Mouse (Mus musculus) heart, postnatal 0 days (tissue): ENCODE results near the gene Mdfic. TPM values are rescaled to one million over a fixed set of nuclear protein-coding genes. Genes with fewer than 3 reads are reported as not detected.

Source experiments
- ATAC-seq: fragments of 200-750 bp; cut with Nextera tagmentation; 2 replicates; pipeline ENCODE4 v1.8.0; 2017; ENCODE audit warnings: low read depth, moderate number of reproducible peaks, moderate library complexity; ENCODE audit not compliant: insufficient read depth
- DNase-seq: peaks from one replicate; pipeline ENCODE4 v3.0.0-alpha.2; 2016; ENCODE audit warnings: low spot score
- H3K27ac ChIP-seq: fragments of 300-500 bp; sonication (generic); 2 replicates; pipeline ENCODE4 v1.5.1; 2014; ENCODE audit warnings: low read depth, mild to moderate bottlenecking
- H3K27me3 ChIP-seq: fragments of 300-500 bp; sonication (generic); 2 replicates; pipeline ENCODE4 v1.6.1; 2014; ENCODE audit warnings: low read length, mixed read lengths; ENCODE audit not compliant: control insufficient read depth, insufficient read depth
- H3K36me3 ChIP-seq: fragments of 300-500 bp; sonication (generic); replicated peaks from 2 replicates; pipeline ENCODE4 v1.6.1; 2014; ENCODE audit warnings: low read length, mixed read lengths; ENCODE audit not compliant: control insufficient read depth, insufficient read depth
- H3K4me1 ChIP-seq: fragments of 300-500 bp; sonication (generic); 2 replicates; pipeline ENCODE4 v1.6.1; 2014; ENCODE audit warnings: antibody characterized with exemption; ENCODE audit not compliant: control insufficient read depth, insufficient read depth
- H3K4me2 ChIP-seq: fragments of 300-500 bp; sonication (generic); 2 replicates; pipeline ENCODE4 v1.6.1; 2014; ENCODE audit warnings: low read depth, mild to moderate bottlenecking, low read length, moderate library complexity
- H3K4me3 ChIP-seq: fragments of 300-500 bp; sonication (generic); 2 replicates; pipeline ENCODE4 v1.5.1; 2014; ENCODE audit warnings: low read depth, low read length
- H3K9ac ChIP-seq: fragments of 300-500 bp; sonication (generic); replicated peaks from 2 replicates; pipeline ENCODE4 v1.6.1; 2014; ENCODE audit warnings: low read depth, low read length, mixed read lengths
- H3K9me3 ChIP-seq: fragments of 300-500 bp; sonication (generic); replicated peaks from 2 replicates; pipeline ENCODE4 v1.6.1; 2016; ENCODE audit warnings: low read length; ENCODE audit not compliant: control insufficient read depth
- CTCF ChIP-seq: IDR thresholded peaks from 2 replicates; pipeline ENCODE4 v1.5.1; 2016; ENCODE audit warnings: antibody characterized with exemption, control low read depth, low read depth
- EP300 ChIP-seq: IDR thresholded peaks from 2 replicates; pipeline ENCODE4 v1.6.1; 2016; ENCODE audit warnings: antibody characterized with exemption, low read depth
- WGBS: fragments of 180-500 bp; shearing (Covaris S2); extraction: QIAGEN DNeasy Blood & Tissue Kit; methylation state at CpG from one replicate; pipeline ENCODE4 v1.1.7; 2014; 5-methylcytosine and 5-hydroxymethylcytosine counted together
- polyA plus RNA-seq: library from polyadenylated mRNA; unstranded; fragments of >200 nt; fragmentation: Nextera tagmentation; extraction: Ambion mirVana; gene quantifications from 2 replicates; pipeline ENCODE4 v1.2.1, GENCODE M21; 2015
- total RNA-seq: library from RNA; depleted of rRNA; stranded (reverse); fragments of >200 nt; gene quantifications from 2 replicates; pipeline ENCODE4 v1.2.3, GENCODE M21; 2014; ENCODE audit warnings: low replicate concordance

Gene Mdfic
- total and polyA plus RNA-seq, 2 experiments from 2014 or later: 2.4 to 11.1 TPM

DNA sequence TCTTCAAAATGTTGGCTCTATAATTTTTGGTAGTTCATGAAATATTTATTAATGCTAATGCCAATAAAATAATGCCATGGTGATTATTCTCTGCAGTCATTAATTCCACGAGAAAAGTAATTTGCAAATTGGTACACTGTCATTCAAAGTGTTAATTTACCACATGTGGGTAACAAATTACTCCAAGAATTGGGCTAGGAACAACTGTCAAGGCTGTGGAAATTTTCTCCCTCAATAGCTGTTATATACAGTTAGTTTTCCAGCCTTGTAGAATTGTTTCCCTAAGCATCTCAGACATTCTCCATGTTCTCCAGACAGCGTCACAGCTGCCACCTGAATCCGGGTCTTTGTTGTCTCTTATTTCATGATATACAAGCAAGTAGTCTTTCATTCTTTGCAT lies 117.2 kb downstream of the Mdfic start:
- WGBS: 86% methylated on average over 3 of the region's 3 CpGs
- H3K27ac ChIP-seq: no peak overlapping the region
- DNase-seq: no peak
- H3K36me3 ChIP-seq: no peaks in the 10 kb centered on the region
- H3K4me1 ChIP-seq: no peaks in the 10 kb centered on the region
- H3K4me2 ChIP-seq: no peak overlapping the region
- H3K4me3 ChIP-seq: no peak overlapping the region
- H3K9me3 ChIP-seq: no peaks in the 10 kb centered on the region
- TF ChIP-seq CTCF (no peak), EP300 (no peak)
- no peak for ATAC-seq
- H3K27me3 ChIP-seq: no peaks in the 10 kb centered on the region
- H3K9ac ChIP-seq: no peak overlapping the region

DNA sequence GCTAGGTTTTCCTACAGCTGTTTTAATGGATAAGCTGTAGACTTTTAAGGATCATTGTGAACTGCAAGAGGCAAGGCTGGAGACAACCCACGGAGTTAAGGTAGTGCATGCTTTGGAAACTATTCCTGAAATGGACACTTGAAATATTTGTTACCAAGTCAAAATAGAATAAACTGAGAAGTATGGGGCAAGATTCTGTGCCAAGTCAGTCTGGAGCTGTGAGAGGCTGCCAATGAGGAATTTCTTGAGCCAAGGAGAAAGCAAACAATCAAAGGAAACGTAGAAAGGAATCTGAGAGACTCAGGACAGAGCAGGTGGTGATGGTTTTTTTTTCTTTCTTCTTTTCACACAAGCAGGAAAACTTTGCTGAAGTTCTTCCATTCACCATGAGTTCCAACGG lies 119.4 kb downstream of the Mdfic start:
- Histone ChIP-seq H3K4me1 (no peaks in the 10 kb centered on the region), H3K9ac (no peak overlapping the region), H3K4me3 (no peak overlapping the region), H3K27me3 (no peaks in the 10 kb centered on the region), H3K36me3 (no peaks in the 10 kb centered on the region), H3K27ac (no peak overlapping the region), H3K4me2 (no peak overlapping the region), H3K9me3 (no peaks in the 10 kb centered on the region)
- DNase-seq (no peak), ATAC-seq (no peak)
- WGBS: 57% methylated on average over 3 of the region's 3 CpGs
- TF ChIP-seq EP300 (no peak), CTCF (no peak)

DNA sequence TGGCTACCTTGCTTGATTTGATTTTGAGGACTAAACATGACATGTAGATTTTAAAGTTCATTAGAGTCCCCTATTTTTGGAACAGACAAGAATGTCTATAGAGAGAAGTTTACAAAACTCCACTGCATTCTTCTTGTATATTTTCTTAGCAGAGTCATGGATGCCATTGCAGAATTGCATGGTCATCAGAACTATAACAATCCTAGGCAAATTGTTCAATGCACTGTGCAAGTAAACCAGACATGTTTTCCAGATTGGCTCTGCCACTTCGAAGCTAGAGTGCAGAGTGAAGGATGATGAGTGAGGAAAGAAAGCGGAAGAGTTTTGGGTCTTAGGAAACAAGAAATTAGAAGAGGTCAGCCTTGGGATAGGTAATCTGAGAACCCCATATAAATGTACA lies 120.0 kb downstream of the Mdfic start:
- no peaks in the 10 kb centered on the region for H3K4me1 ChIP-seq
- TF ChIP-seq EP300 (no peak), CTCF (no peak)
- no peaks in the 10 kb centered on the region for H3K27me3 ChIP-seq
- 80% methylated on average over 2 of the region's 2 CpGs for WGBS
- DNase-seq: no peak
- no peak overlapping the region for H3K27ac ChIP-seq
- H3K9ac ChIP-seq: no peak overlapping the region
- no peak overlapping the region for H3K4me3 ChIP-seq
- H3K36me3 ChIP-seq: no peaks in the 10 kb centered on the region
- no peak for ATAC-seq
- no peak overlapping the region for H3K4me2 ChIP-seq
- no peaks in the 10 kb centered on the region for H3K9me3 ChIP-seq

DNA sequence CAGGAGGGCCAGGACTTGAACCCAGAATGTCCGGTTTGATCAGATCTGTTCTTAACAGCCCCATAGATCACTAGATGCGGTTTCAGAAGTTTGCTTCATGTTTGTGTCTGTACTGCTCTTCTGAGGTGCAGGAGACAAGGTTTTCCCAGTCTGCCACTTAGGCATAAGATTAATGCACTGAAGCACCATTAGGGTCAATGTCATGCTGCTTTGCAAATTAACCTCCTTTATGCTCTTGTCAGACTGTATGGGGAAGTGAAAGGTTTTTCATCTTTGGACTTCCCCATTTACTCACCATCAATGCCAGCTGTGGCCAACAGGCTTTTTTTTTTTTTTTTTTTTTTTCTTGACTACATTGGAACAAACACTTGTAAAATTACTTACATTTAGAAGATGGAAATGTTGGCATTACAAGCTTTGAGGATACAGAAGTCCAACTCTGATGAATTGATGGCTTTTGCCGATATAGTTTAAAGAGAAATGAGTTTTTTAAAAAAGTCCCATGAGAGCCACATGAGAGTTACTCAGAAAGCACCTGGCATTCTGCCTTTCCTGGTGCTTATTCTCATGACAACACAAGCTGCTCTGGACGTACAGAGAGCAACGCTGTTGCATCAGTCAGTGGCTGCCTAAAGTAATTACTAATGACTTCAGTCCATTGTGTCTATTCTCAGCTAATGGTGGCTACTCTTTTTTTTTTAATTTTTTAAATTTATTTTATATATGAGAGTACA lies 121.2 kb downstream of the Mdfic start:
- H3K4me2 ChIP-seq: no peak overlapping the region
- H3K4me3 ChIP-seq: no peak overlapping the region
- no peaks in the 10 kb centered on the region for H3K4me1 ChIP-seq
- no peak for DNase-seq
- no peaks in the 10 kb centered on the region for H3K27me3 ChIP-seq
- no peaks in the 10 kb centered on the region for H3K9me3 ChIP-seq
- no peak overlapping the region for H3K27ac ChIP-seq
- WGBS: 77% methylated on average over 5 of the region's 5 CpGs
- TF ChIP-seq EP300: no peak
- TF ChIP-seq CTCF: no peak
- H3K36me3 ChIP-seq: no peaks in the 10 kb centered on the region
- H3K9ac ChIP-seq: no peak overlapping the region
- no peak for ATAC-seq

DNA sequence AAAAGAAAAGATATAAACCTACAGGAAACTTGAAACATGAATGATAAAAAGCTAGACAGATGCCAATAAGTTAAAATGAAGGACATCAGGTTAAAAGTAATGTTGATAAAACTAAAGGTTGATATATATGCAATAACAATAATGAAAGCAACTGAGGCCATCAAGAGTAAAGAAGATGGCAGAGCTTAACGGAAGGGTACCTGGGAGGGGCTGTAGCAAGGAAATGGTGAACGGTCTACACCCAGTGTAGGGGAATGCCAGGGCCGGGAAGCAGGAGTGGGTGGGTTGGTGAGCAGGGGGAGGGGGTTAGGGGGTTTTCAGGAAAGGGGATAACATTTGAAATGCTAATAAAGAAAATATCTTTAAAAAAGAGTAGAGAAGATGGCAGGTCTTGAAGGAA lies 122.8 kb downstream of the Mdfic start:
- Histone ChIP-seq H3K27ac (no peak overlapping the region), H3K36me3 (no peaks in the 10 kb centered on the region), H3K9me3 (no peaks in the 10 kb centered on the region), H3K9ac (no peak overlapping the region), H3K4me3 (no peak overlapping the region), H3K4me1 (no peaks in the 10 kb centered on the region), H3K4me2 (no peak overlapping the region), H3K27me3 (no peaks in the 10 kb centered on the region)
- 91% methylated on average over 3 of the region's 3 CpGs for WGBS
- ATAC-seq (no peak), DNase-seq (no peak)
- TF ChIP-seq EP300 (no peak), CTCF (no peak)

DNA sequence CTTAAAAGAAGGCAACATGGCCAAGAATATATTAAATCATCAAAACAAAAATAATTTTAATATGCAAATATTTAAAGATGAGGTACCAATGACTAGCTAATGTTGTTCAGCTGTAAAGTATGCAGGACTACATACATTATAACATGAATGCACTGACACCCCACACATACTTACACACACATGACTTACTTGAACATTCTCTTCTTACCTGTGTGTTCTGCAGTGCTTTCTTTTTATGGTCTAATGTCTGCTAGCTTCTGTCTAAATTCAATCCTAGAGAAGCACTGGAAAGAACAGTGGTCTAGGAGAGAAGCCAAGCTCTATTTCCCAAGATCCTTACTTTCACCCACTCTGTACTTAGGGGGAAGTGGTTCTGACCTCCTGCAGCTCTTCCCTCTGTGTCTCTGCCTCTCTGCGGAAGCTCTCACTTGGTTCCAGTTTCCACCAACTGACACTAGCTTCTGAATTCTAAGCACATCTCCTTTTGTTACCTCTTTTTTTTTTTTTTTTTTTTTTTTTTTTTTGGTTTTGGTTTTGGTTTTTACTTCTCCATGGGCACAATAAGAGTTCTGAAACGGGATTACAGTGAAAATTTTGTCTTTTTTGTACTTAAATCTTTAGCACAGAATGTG lies 125.4 kb downstream of the Mdfic start:
- H3K27ac ChIP-seq: no peak overlapping the region
- DNase-seq (no peak), ATAC-seq (no peak)
- H3K4me2 ChIP-seq: no peak overlapping the region
- no peaks in the 10 kb centered on the region for H3K36me3 ChIP-seq
- H3K9ac ChIP-seq: no peak overlapping the region
- 68% methylated on average over 2 of the region's 2 CpGs for WGBS
- H3K27me3 ChIP-seq: no peaks in the 10 kb centered on the region
- H3K4me3 ChIP-seq: no peak overlapping the region
- no peaks in the 10 kb centered on the region for H3K9me3 ChIP-seq
- TF ChIP-seq CTCF (no peak), EP300 (no peak)
- H3K4me1 ChIP-seq: no peaks in the 10 kb centered on the region
